Mouse (Mus musculus): ENCODE results near the gene Xlr3c. TPM values are rescaled to one million over a fixed set of nuclear protein-coding genes. Genes with fewer than 3 reads are reported as not detected.
"Not testable (repeated sequence)": the region's sequence is repeated elsewhere in the genome, so short reads cannot be mapped to it uniquely, and the experiment has no call there.

Xlr3c gene
- total RNA-seq (2021) = under 1 TPM in 1 of 2 experiments, not detected in 1; 0.22 TPM
- long read RNA-seq, experiment 1 = 0 reads
- long read RNA-seq, experiment 2 = 0 reads

- intact Hi-C loops (cut with DNase I); H3K4me3 ChIP-seq; DNase-seq; H3K27ac ChIP-seq: not testable (repeated sequence)
Observed at GRCm38 (mm10) chrX:73265270-73265669, at the start of gene Xlr3c. Gene Xlr3c (minus strand): TSS chrX:73265390.

GRCm38 (mm10) chrX:73312522-73312921 is 47.3 kb upstream of the Xlr3c start:
- peak; percentile 17 for DNase-seq
- H3K4me3 ChIP-seq = peak overlapping the region; percentile 32; the same call in 1 of the 2 replicates
- no peak overlapping the region for H3K27ac ChIP-seq
- peak; percentile 74 for TF ChIP-seq CTCF (IDR thresholded peaks at IDR 0.05)
- intact Hi-C loops (cut with DNase I) = loop anchor here (5.0 kb wide), 2 partner anchors 120 to 180 kb away; no protein-coding TSS in a partner anchor

- intact Hi-C loops (cut with DNase I); H3K27ac ChIP-seq; H3K4me3 ChIP-seq; DNase-seq: not testable (repeated sequence)
Observed at GRCm38 (mm10) chrX:73295745-73296144, 30.6 kb upstream of the Xlr3c start.

- intact Hi-C loops (cut with DNase I); H3K27ac ChIP-seq; H3K4me3 ChIP-seq; DNase-seq: not testable (repeated sequence)
Observed at GRCm38 (mm10) chrX:73292876-73293275, 27.7 kb upstream of the Xlr3c start, which contains the start of the genes Xlr5a and Xlr5c. Gene Xlr5a (minus strand): TSS chrX:73292976. Gene Xlr5c (minus strand): TSS chrX:73292976.

- H3K4me3 ChIP-seq; intact Hi-C loops (cut with DNase I); H3K27ac ChIP-seq; DNase-seq: not testable (repeated sequence)
Observed at GRCm38 (mm10) chrX:73262428-73262827, 2.8 kb downstream of the Xlr3c start.

- DNase-seq; intact Hi-C loops (cut with DNase I); H3K27ac ChIP-seq; H3K4me3 ChIP-seq: not testable (repeated sequence)
Observed at GRCm38 (mm10) chrX:73242821-73243325, 22.3 kb downstream of the Xlr3c start, which contains the start of gene Xlr4c. Gene Xlr4c (minus strand): TSS chrX:73243130.

GRCm38 (mm10) chrX:73229288-73229687 is 35.9 kb downstream of the Xlr3c start:
- TF ChIP-seq CTCF (IDR thresholded peaks at IDR 0.05) = no peak
- Histone ChIP-seq H3K4me3 (peak overlapping the region; percentile 86), H3K27ac (peak overlapping the region; percentile 96)
- intact Hi-C loops (cut with DNase I) = no loop called here
- DNase-seq = no peak

- peak; percentile 79 for DNase-seq
- peak overlapping the region; percentile 96 for H3K27ac ChIP-seq
- intact Hi-C loops (cut with DNase I) = no loop called here
- no peak for TF ChIP-seq CTCF (IDR thresholded peaks at IDR 0.05)
- H3K4me3 ChIP-seq = peak overlapping the region; percentile 86
Observed at GRCm38 (mm10) chrX:73228606-73229214, 36.5 kb downstream of the Xlr3c start.

GRCm38 (mm10) chrX:73227914-73228605 is 37.1 kb downstream of the Xlr3c start, which contains the start of gene F8a:
Gene F8a (plus strand): TSS chrX:73228291.
- intact Hi-C loops (cut with DNase I) = no loop called here
- Histone ChIP-seq H3K4me3 (peak within 1 kb of the TSS; percentile 86), H3K27ac (peak within 1 kb of the TSS; percentile 96)
- TF ChIP-seq CTCF (IDR thresholded peaks at IDR 0.05) = no peak
- DNase-seq = peak; percentile 86

- intact Hi-C loops (cut with DNase I) = no loop called here
- no peak for DNase-seq
- Histone ChIP-seq H3K4me3 (no peak overlapping the region), H3K27ac (no peak overlapping the region)
- no peak for TF ChIP-seq CTCF (IDR thresholded peaks at IDR 0.05)
Observed at GRCm38 (mm10) chrX:73225365-73225764, 39.8 kb downstream of the Xlr3c start.

- H3K27ac ChIP-seq; DNase-seq; intact Hi-C loops (cut with DNase I); H3K4me3 ChIP-seq: not testable (repeated sequence)
Observed at GRCm38 (mm10) chrX:73213819-73214564, 51.2 kb downstream of the Xlr3c start, which contains the start of gene Xlr4b. Gene Xlr4b (plus strand): TSS chrX:73214333.

Other genes starting within 250 kb of the Xlr3c start
- gene Pnma5, start 228.3 kb downstream of the Xlr3c start, total RNA-seq (2021) = under 1 TPM in 1 of 2 experiments, not detected in 1; 0.14 TPM
- not detected for gene Pnma3, start 200.6 kb downstream of the Xlr3c start, total RNA-seq (2021)
- not detected for gene Xlr4a, start 182.9 kb downstream of the Xlr3c start, total RNA-seq (2021)
- gene Xlr3a, start 168.3 kb downstream of the Xlr3c start, total RNA-seq (2021) = under 1 TPM in 1 of 2 experiments, not detected in 1; 0.11 TPM
- gene Gm14685, start 148.3 kb downstream of the Xlr3c start, total RNA-seq (2021) = not detected
- not detected for gene Xlr5b, start 116.6 kb downstream of the Xlr3c start, total RNA-seq (2021)
- not detected for gene DXBay18, start 115.9 kb downstream of the Xlr3c start, total RNA-seq (2021)
- not detected for gene Spin2d, start 88.4 kb downstream of the Xlr3c start, total RNA-seq (2021)
- 1 to 10 TPM in 1 of 2 experiments, under 1 TPM in 1; 0.17 to 4.8 TPM for gene Xlr3b, start 73.2 kb downstream of the Xlr3c start, total RNA-seq (2021)
- not detected for gene Xlr4b, start 51.1 kb downstream of the Xlr3c start, total RNA-seq (2021)
- 1 to 10 TPM; 5.6 to 6.6 TPM for gene F8a, start 37.1 kb downstream of the Xlr3c start, total RNA-seq (2021)
- gene Xlr4c, start 22.3 kb downstream of the Xlr3c start, total RNA-seq (2021) = not detected
- not detected for gene Xlr5a, start 27.6 kb upstream of the Xlr3c start, total RNA-seq (2021)
- not detected for gene Xlr5c, start 27.6 kb upstream of the Xlr3c start, total RNA-seq (2021)
- not detected for gene Gm45015, start 71.5 kb upstream of the Xlr3c start, total RNA-seq (2021)
- 1 to 10 TPM; 3.9 to 7.7 TPM for gene Zfp275, start 77.2 kb upstream of the Xlr3c start, total RNA-seq (2021)
- gene Gm18336, start 133.3 kb upstream of the Xlr3c start, total RNA-seq (2021) = not detected
- gene Zfp92, start 145.7 kb upstream of the Xlr3c start, total RNA-seq (2021) = under 1 TPM in 1 of 2 experiments, not detected in 1; 0.03 TPM
- not detected for gene Trex2, start 170.0 kb upstream of the Xlr3c start, total RNA-seq (2021)
- gene Haus7, start 193.7 kb upstream of the Xlr3c start, total RNA-seq (2021) = 10 to 100 TPM in 1 of 2 experiments, 1 to 10 TPM in 1; 9.3 to 10.7 TPM
- gene Bgn, start 218.2 kb upstream of the Xlr3c start, total RNA-seq (2021) = 10 to 100 TPM; 37.5 to 70.6 TPM
- gene Atp2b3, start 237.7 kb upstream of the Xlr3c start, total RNA-seq (2021) = 10 to 100 TPM; 10.1 to 12.7 TPM

Data from gastrocnemius, adult 2 months (tissue).